Mouse (Mus musculus): ENCODE measurements around the gene Obscn. TPM values are rescaled to one million over a fixed set of nuclear protein-coding genes. Genes with fewer than 3 reads are reported as not detected.

The Obscn gene
- polyA plus RNA-seq, 1 experiment from 2014 or later: 0.31 TPM

DNA sequence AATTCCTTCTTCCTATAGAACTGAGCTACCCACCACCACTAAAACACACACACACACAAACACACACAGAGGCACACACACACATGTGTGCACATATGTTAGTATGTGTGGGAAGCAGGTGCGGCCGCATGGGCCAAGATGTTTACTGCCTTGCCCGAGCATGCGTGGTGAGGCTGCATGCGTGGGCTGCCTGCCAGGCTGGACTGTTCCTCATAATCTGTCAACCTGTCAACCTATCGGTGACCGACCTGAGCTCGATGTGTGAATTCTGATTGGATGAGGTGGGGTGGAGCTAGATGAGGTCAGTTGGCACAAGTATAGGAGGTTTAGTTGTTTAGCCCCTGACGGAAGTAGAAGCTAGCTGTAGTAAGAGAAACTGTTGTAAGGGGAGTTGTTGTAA lies 5.4 kb downstream of the Obscn start:
- 0 out of 2 replicates have a peak, but pooled peaks cover 2% of the 10 kb centered on the region for H3K4me1 ChIP-seq (ENCODE audit: insufficient read depth)
- 69% methylated on average over 9 of the region's 9 CpGs for WGBS (ENCODE audit: insufficient replicate concordance)
- H3K27ac ChIP-seq (ENCODE audit: low read depth): no peak overlapping the region
- H3K27me3 ChIP-seq (ENCODE audit: insufficient read depth, low read length): peaks cover 33% of the 10 kb centered on the region
- ATAC-seq (no peak), DNase-seq (no peak)
- no peak overlapping the region for H3K4me2 ChIP-seq (ENCODE audit: low read depth, low read length)
- H3K36me3 ChIP-seq (replicated peaks; ENCODE audit: insufficient read depth, low read length): no peaks in the 10 kb centered on the region
- H3K4me3 ChIP-seq (ENCODE audit: low read depth, low read length): no peak overlapping the region
- TF ChIP-seq CTCF (IDR thresholded peaks at IDR 0.05; ENCODE audit: low read depth) (no peak), EP300 (IDR thresholded peaks at IDR 0.05; ENCODE audit: low read depth) (no peak)
- no peak overlapping the region for H3K9ac ChIP-seq (replicated peaks)
- H3K9me3 ChIP-seq (ENCODE audit: low read length): no peaks in the 10 kb centered on the region

DNA sequence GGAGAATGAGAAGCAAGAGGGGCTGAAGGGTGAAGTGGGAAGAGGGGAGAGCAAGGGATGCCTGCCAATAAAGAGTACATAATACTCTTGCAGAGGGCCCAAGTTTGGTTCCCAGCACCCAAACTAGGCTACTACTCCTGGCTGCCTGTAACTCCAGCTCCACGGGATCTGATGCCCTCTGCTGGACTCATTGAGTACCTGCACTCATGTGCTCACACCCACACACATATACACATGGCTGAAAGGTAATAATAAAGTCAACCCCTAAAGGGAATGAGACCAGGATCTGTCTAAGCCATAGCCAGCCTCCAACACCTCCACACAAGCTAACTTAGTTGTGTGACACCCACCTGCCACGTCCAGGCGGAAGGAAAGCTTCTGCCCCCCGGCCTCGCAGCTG lies 30.3 kb downstream of the Obscn start:
- no peaks in the 10 kb centered on the region for H3K27me3 ChIP-seq (ENCODE audit: insufficient read depth, low read length)
- H3K4me3 ChIP-seq (ENCODE audit: low read depth, low read length): no peak overlapping the region
- DNase-seq: no peak
- 86% methylated on average over 5 of the region's 5 CpGs for WGBS (ENCODE audit: insufficient replicate concordance)
- no peak overlapping the region for H3K27ac ChIP-seq (ENCODE audit: low read depth)
- TF ChIP-seq CTCF (IDR thresholded peaks at IDR 0.05; ENCODE audit: low read depth) (peak; percentile 19), EP300 (IDR thresholded peaks at IDR 0.05; ENCODE audit: low read depth) (no peak)
- H3K9ac ChIP-seq (replicated peaks): no peak overlapping the region
- no peak for ATAC-seq
- H3K9me3 ChIP-seq (ENCODE audit: low read length): no peaks in the 10 kb centered on the region
- H3K4me1 ChIP-seq (ENCODE audit: insufficient read depth): no peaks in the 10 kb centered on the region
- H3K36me3 ChIP-seq (replicated peaks; ENCODE audit: insufficient read depth, low read length): no peaks in the 10 kb centered on the region
- H3K4me2 ChIP-seq (ENCODE audit: low read depth, low read length): no peak overlapping the region

DNA sequence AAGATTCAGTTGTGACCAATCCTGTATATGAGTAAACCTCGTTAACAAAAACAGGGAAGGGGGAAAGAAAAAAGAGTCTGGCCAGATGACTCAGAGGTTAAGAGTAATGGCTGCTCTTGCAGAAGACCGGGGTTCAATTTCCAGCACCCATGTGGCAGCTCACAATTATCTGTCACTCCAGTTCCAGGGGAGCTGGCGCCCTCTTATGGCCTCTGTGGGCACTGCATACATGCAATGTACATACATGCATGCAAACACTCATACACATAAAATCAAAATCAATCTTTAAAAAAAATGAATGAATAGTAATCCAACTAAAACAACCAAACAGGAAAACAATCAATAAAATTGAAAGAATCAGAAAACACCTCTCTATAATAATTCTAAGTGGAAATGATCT lies 33.9 kb downstream of the Obscn start:
- ATAC-seq (no peak), DNase-seq (peak; percentile 35)
- Histone ChIP-seq H3K27ac (ENCODE audit: low read depth) (no peak overlapping the region), H3K9me3 (ENCODE audit: low read length) (no peaks in the 10 kb centered on the region), H3K9ac (replicated peaks) (no peak overlapping the region), H3K4me2 (ENCODE audit: low read depth, low read length) (no peak overlapping the region), H3K36me3 (replicated peaks; ENCODE audit: insufficient read depth, low read length) (no peaks in the 10 kb centered on the region), H3K27me3 (ENCODE audit: insufficient read depth, low read length) (no peaks in the 10 kb centered on the region), H3K4me1 (ENCODE audit: insufficient read depth) (no peaks in the 10 kb centered on the region), H3K4me3 (ENCODE audit: low read depth, low read length) (no peak overlapping the region)
- WGBS (ENCODE audit: insufficient replicate concordance): 61% methylated on average over 3 of the region's 3 CpGs
- TF ChIP-seq EP300 (IDR thresholded peaks at IDR 0.05; ENCODE audit: low read depth) (no peak), CTCF (IDR thresholded peaks at IDR 0.05; ENCODE audit: low read depth) (peak; percentile 40)

DNA sequence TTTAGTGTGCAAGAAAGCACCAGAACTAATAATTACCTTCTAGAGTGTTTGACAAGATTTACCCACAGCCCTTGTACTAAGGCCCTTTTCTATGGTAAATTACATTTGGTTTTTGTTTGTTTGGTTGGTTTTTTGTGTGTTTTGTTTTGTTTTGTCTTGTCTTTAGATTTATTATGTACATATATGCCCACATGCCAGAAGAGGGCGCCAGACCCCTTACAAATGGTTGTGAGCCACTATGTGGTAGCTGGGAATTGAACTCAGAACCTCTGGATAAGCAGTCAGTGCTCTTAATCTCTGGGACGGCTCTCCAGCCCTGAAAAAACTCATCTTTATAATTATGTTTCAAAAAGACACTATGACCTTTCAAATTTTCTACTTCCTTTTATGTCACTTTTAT lies 37.9 kb downstream of the Obscn start:
- H3K36me3 ChIP-seq (replicated peaks; ENCODE audit: insufficient read depth, low read length): no peaks in the 10 kb centered on the region
- H3K27ac ChIP-seq (ENCODE audit: low read depth): no peak overlapping the region
- ATAC-seq (no peak), DNase-seq (peak; percentile 67)
- H3K4me1 ChIP-seq (ENCODE audit: insufficient read depth): no peaks in the 10 kb centered on the region
- 20% methylated on average over 2 of the region's 2 CpGs for WGBS (ENCODE audit: insufficient replicate concordance)
- H3K27me3 ChIP-seq (ENCODE audit: insufficient read depth, low read length): no peaks in the 10 kb centered on the region
- H3K4me2 ChIP-seq (ENCODE audit: low read depth, low read length): no peak overlapping the region
- H3K9me3 ChIP-seq (ENCODE audit: low read length): no peaks in the 10 kb centered on the region
- no peak overlapping the region for H3K9ac ChIP-seq (replicated peaks)
- TF ChIP-seq CTCF (IDR thresholded peaks at IDR 0.05; ENCODE audit: low read depth) (peak; percentile 74), EP300 (IDR thresholded peaks at IDR 0.05; ENCODE audit: low read depth) (no peak)
- H3K4me3 ChIP-seq (ENCODE audit: low read depth, low read length): no peak overlapping the region

DNA sequence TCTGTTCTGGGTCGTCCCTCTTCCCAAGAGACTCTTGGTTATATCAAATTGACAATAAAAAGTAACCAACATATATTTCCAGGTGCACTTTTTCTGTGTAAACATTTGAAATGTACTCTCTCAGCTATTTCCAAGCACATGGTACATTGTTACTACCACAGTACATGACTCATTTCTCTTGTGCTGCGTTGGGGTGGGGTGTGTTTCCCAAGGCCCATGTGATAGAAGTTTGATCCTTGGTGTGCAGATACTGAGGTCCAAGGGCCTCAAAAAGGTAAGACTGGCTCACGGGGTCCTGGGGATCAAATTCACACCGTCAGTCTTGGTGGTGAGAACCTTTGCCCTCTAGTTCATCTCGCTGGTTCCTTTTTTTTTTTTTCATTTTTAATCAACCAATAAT lies 38.4 kb downstream of the Obscn start:
- WGBS (ENCODE audit: insufficient replicate concordance): 62% methylated on average over 5 of the region's 5 CpGs
- ATAC-seq (no peak), DNase-seq (no peak)
- Histone ChIP-seq H3K9ac (replicated peaks) (no peak overlapping the region), H3K4me2 (ENCODE audit: low read depth, low read length) (no peak overlapping the region), H3K4me3 (ENCODE audit: low read depth, low read length) (no peak overlapping the region), H3K4me1 (ENCODE audit: insufficient read depth) (no peaks in the 10 kb centered on the region), H3K36me3 (replicated peaks; ENCODE audit: insufficient read depth, low read length) (no peaks in the 10 kb centered on the region), H3K9me3 (ENCODE audit: low read length) (no peaks in the 10 kb centered on the region), H3K27ac (ENCODE audit: low read depth) (no peak overlapping the region), H3K27me3 (ENCODE audit: insufficient read depth, low read length) (no peaks in the 10 kb centered on the region)
- TF ChIP-seq EP300 (IDR thresholded peaks at IDR 0.05; ENCODE audit: low read depth): no peak
- TF ChIP-seq CTCF (IDR thresholded peaks at IDR 0.05; ENCODE audit: low read depth): no peak

DNA sequence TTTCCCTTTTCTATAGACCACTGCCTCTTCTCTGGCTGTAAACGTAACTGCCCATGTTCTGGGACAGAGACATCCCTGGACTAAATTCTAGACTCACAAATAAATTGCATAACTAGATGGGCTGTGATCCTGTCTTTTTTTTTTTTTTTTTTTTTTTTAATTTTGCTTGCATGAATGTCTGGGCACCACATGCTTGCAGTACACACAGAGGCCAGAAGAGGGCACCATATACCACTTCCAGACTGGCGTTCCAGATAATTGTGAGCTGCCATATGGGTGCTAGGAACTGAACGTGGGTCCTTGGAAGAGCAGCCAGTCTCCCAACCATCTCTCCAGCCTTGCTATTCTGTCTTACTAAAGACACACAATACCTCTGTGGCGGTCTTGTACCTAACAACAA lies 42.0 kb downstream of the Obscn start:
- no peaks in the 10 kb centered on the region for H3K27me3 ChIP-seq (ENCODE audit: insufficient read depth, low read length)
- no peaks in the 10 kb centered on the region for H3K4me1 ChIP-seq (ENCODE audit: insufficient read depth)
- ATAC-seq (no peak), DNase-seq (peak; percentile 38)
- H3K27ac ChIP-seq (ENCODE audit: low read depth): no peak overlapping the region
- no peaks in the 10 kb centered on the region for H3K9me3 ChIP-seq (ENCODE audit: low read length)
- H3K4me2 ChIP-seq (ENCODE audit: low read depth, low read length): no peak overlapping the region
- no peaks in the 10 kb centered on the region for H3K36me3 ChIP-seq (replicated peaks; ENCODE audit: insufficient read depth, low read length)
- WGBS (ENCODE audit: insufficient replicate concordance): 63% methylated on average over 4 of the region's 4 CpGs
- TF ChIP-seq EP300 (IDR thresholded peaks at IDR 0.05; ENCODE audit: low read depth) (no peak), CTCF (IDR thresholded peaks at IDR 0.05; ENCODE audit: low read depth) (peak; percentile 61)
- H3K9ac ChIP-seq (replicated peaks): no peak overlapping the region
- no peak overlapping the region for H3K4me3 ChIP-seq (ENCODE audit: low read depth, low read length)

DNA sequence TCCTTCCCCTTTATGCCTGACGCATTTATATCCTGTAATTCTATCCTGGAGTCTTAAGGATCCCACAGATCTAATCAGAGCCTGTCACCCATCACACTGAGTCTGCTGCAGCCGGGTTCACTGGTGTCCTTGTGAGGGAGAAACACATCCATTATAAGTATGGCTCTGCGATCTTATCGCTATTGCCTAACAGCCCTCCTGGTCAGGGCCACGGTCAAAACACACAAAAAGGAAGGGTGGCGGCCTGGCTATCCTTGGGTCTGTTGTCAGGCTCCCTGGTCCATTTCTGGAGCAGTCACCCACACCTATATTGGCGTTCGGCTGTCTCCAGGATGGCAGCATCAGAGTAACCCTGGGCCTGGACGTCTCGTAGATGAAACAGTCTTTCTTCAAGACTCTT lies 48.6 kb downstream of the Obscn start:
- H3K36me3 ChIP-seq (replicated peaks; ENCODE audit: insufficient read depth, low read length): no peaks in the 10 kb centered on the region
- no peak overlapping the region for H3K4me2 ChIP-seq (ENCODE audit: low read depth, low read length)
- no peak overlapping the region for H3K4me3 ChIP-seq (ENCODE audit: low read depth, low read length)
- DNase-seq (no peak), ATAC-seq (no peak)
- H3K27ac ChIP-seq (ENCODE audit: low read depth): no peak overlapping the region
- no peak for TF ChIP-seq EP300 (IDR thresholded peaks at IDR 0.05; ENCODE audit: low read depth)
- TF ChIP-seq CTCF (IDR thresholded peaks at IDR 0.05; ENCODE audit: low read depth): no peak
- H3K4me1 ChIP-seq (ENCODE audit: insufficient read depth): no peaks in the 10 kb centered on the region
- no peak overlapping the region for H3K9ac ChIP-seq (replicated peaks)
- H3K27me3 ChIP-seq (ENCODE audit: insufficient read depth, low read length): no peaks in the 10 kb centered on the region
- no peaks in the 10 kb centered on the region for H3K9me3 ChIP-seq (ENCODE audit: low read length)
- WGBS (ENCODE audit: insufficient replicate concordance): 84% methylated on average over 10 of the region's 10 CpGs

Data from liver, postnatal 0 days (tissue).